Mouse (Mus musculus): ENCODE results near the gene Caly.

The Caly gene

DNA sequence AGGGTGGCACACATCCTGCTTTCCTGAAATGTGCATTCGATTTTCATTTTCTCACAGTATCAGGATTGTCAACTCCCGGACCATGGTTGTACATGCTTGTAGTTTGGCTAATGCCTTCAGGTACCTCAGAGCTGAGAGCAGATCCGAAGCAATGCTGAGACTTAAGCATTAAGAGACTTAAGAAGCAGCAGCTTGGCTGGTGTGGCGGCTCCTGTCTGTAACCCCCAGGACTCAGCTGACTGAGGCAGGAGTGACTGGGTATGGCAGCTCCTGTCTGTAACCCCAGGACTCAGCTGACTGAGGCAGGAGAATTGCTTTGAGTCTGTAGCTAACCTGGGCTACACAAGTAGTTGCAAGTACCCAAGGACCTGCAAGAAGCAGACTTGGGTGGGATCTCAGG, 36.8 kb downstream of the Caly start:
- in situ Hi-C loops (cut with MboI, MseI): loop anchor here in 1 of 2 experiments (5.0 kb wide), 1 partner anchor 53 kb away; the partner anchor contains the start of gene Adam8

DNA sequence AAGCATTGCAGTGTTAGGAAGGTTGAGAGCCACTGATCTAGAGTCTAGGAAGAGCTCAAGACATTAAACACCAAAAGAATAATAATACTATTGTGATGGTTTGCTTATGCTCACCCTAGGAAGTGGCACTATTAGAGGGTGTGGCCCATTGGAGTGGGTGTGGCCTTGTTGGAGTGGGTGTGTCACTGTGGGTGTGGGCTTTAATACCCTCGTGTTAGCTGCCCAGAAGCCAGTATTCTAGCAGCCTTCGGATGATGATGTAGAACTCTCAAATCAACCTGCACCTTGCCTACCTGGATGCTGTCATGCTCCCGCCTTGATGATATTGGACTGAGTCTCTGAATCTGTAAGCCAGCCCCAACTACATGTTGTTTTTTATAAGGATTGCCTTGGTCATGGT, 39.6 kb downstream of the Caly start:
- in situ Hi-C loops (cut with MboI, MseI): no loop called here

DNA sequence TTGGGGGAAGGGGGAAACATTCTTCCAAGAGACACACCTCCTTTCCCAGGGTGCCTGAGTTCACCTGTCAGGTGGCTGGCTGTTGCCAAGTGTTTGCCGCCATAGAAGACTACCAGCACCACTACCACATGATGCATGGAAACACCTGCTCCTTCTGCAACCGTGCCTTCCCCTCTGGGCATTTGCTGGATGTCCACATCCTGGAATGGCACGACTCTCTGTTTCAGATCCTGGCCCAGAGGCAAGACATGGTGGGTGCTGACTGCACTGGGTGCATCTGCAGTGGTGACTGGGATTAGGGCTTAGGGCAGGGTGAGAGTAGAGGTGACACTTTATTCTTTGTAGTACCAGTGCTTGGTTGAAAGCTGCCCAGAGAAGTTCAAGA, 45.2 kb downstream of the Caly start:
- in situ Hi-C loops (cut with MboI, MseI): no loop called here

DNA sequence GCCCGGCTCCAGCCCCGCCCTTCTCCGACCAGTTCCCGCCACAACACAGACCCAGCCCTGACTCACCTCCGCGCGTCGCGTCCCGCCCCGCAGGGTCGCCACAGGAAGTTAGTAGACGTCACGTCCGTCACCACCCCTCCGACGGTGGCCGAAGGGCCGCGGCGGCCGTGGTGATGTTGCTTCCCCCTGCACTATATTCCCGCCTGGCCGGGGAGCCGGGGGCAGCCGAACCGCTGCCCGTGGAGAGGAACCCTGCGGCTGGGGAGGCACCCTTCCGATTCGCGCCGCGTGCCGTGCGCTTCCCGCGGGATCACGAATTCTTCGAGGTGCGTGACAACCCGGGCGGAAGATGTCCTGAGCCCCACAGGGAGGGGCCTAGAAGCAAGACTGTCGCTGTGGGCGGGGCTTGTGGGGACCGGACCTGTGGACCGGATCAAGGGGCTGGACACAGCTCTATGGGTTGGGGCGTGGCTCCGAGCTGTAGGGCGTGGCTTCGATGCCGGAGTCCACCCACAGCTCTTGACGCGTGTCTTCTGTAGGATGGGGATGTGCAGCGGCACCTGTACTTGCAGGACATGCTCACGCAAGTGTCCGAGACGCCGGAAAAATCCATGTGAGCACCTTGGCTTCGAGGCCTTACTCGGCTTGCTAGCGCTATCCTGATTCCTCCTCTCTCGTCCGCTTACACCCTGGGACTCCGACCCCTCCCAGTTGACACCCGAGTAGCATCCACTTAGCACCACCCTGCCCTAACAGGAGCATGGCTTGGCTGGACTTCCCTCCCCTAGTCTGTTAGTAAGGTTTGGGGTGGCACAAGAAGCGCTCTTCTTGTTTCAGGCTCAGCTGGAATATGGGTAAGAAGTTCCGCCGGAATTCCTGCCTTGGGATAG, 45.8 kb downstream of the Caly start, which contains the start of the genes Zfp511 and Tubgcp2:
Zfp511 (plus strand) TSS at position 111 of the 890 bp plus-strand sequence.
Tubgcp2 (minus strand) TSS at position 389 of the 890 bp plus-strand sequence.
- in situ Hi-C loops (cut with MboI, MseI): no loop called here

DNA sequence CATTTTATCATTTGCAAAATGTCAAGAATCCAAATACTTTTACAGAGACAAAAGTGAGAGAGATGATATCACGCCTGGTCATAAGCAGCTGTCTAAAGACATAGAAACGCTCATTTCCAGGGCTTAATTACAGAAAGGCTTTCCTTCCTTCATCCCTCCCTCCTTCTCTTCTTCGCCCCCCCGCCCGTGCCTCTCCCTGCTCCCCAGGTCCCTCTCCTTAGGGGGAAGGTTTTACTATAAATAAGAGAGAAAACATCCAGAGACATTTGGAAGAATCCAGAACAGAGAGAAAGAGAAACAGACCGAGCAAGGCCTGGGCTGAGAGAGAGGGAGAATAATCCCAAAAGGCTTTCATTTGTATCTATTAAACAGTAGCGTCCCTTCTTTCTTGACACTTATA, 46.9 kb downstream of the Caly start:
- in situ Hi-C loops (cut with MboI, MseI): no loop called here

DNA sequence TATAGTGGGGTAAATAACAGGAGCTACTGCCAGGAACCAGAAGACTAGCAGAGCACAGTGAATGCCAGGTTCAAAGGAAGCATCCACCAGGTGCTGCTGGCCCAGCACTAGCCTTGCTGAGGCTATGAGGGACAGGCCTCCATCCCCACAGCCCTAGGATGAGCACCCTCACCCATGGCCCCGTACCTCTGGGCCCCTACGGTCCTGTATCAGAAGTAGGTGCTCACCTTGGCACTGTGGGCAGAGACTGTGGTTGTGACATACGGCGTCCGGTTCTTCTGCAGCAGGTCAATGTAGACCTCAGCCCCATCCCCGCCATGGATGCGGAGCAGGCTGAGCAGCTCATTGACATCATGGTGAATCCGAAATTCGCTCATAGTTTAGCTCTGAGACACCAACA, 49.0 kb downstream of the Caly start:
- in situ Hi-C loops (cut with MboI, MseI): no loop called here

DNA sequence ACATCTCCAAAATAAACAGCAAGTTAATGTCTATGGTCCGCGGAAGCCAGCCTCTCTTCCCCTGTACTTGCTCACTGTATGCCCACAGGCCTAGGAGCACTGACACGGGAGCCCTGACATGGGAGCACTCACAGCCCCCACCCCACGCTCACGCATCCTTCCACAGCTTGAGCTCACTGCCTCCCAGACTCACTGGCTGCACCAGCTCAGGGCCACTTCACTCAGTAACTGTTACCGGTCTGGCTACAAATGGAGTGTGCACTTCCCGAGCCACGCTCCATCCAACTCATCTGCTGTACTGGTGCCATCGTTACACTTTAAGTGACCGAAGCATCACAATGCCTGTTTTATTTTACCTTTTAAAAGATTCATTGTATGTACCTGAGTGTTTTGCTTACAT, 50.0 kb downstream of the Caly start:
- in situ Hi-C loops (cut with MboI, MseI): no loop called here

DNA sequence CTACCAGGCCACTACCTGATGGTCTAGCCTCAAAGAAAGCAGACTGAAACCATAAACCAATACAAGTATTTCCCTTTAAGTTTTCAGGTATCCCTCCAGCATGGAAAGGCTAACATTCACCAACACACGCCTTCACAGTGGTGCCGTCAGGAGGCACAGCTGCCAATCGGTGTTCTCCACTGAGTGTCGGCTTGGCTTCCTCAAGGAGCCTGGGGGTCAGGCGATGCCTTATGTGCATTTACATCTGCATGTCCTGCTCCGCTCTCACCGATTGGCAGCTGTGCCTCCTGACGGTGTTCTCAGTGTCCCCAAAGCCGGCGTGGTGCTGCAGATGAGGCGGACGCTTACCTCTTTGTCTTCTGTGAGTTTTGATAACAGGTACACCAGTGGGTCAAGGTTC, 50.6 kb downstream of the Caly start:
- in situ Hi-C loops (cut with MboI, MseI): no loop called here
